8 mouse cellular contexts compared by ENCODE assay signal in genomic region chr7:105515178-105515577, GRCm38 (mm10). TPM values are rescaled to one million over a fixed set of nuclear protein-coding genes. Genes with fewer than 3 reads are reported as not detected.
DNase-seq lines count a peak whose midpoint lies in the region; ATAC-seq and TF ChIP-seq lines count a peak whose summit lies in the region.

No protein-coding gene starts in this region.

- H3K4me2 ChIP-seq in liver, embryonic 13.5 days, result no peak overlapping the region
- H3K4me2 ChIP-seq in neural tube, embryonic 12.5 days (replicated peaks), result no peak overlapping the region

- H3K4me1 ChIP-seq in MEL (ENCODE audit: control insufficient read depth in 1 of 2, insufficient read depth in 2 of 2, low read length in 2 of 2), result no peaks in the 10 kb centered on the region
- peaks cover 5% of the 10 kb centered on the region; the same call in 1 of the 2 replicates for H3K4me1 ChIP-seq in kidney, adult 2 months (ENCODE audit: control insufficient read depth, insufficient read depth, low read length)
- H3K4me1 ChIP-seq in liver, embryonic 13.5 days (replicated peaks), result no peaks in the 10 kb centered on the region
- H3K4me1 ChIP-seq in neural tube, embryonic 12.5 days, result no peaks in the 10 kb centered on the region
- no peaks in the 10 kb centered on the region for H3K4me1 ChIP-seq in thymus, adult 2 months (replicated peaks; ENCODE audit: control insufficient read depth, insufficient read depth, low read length)

- TF ChIP-seq RAD21 in MEL (IDR thresholded peaks at IDR 0.05; ENCODE audit: low read depth, low read length), result peak; percentile 80

- H3K9me3 ChIP-seq in MEL (replicated peaks; ENCODE audit: insufficient read depth, low read length), result no peaks in the 10 kb centered on the region
- H3K9me3 ChIP-seq in liver, embryonic 13.5 days (replicated peaks), result no peaks in the 10 kb centered on the region
- no peaks in the 10 kb centered on the region for H3K9me3 ChIP-seq in neural tube, embryonic 12.5 days

- H3K4me3 ChIP-seq in MEL (ENCODE audit: control insufficient read depth in 1 of 2, insufficient read depth in 1 of 2, low read depth in 2 of 2, low read length in 2 of 2), result no peak overlapping the region
- no peak overlapping the region for H3K4me3 ChIP-seq in kidney, adult 2 months (ENCODE audit: insufficient read depth, low read depth, low read length)
- H3K4me3 ChIP-seq in liver, embryonic 13.5 days (replicated peaks), result no peak overlapping the region
- no peak overlapping the region for H3K4me3 ChIP-seq in neural tube, embryonic 12.5 days
- no peak overlapping the region for H3K4me3 ChIP-seq in thymus, adult 2 months (ENCODE audit: control insufficient read depth, insufficient read depth, low read length)

- DNase-seq in 3134 (ENCODE audit: extremely low read depth, insufficient read length, low spot score) (peak; percentile 39), MEL (ENCODE audit: low read depth, low spot score) (peak; percentile 44)
- DNase-seq in cerebellum, adult 9-10 months, result peak; percentile 47
- DNase-seq in gastrocnemius, adult 8-10 months (ENCODE audit: low spot score in 2 of 2), result peak; percentile 18 to 22
- peak; percentile 64 for DNase-seq in kidney, adult 2 months
- peak; percentile 11 for DNase-seq in liver, embryonic 13.5 days
- DNase-seq in thymus, adult 2 months, result peak; percentile 61

- no peak for TF ChIP-seq POLR2A in MEL (IDR thresholded peaks at IDR 0.05; ENCODE audit: control insufficient read depth in 1 of 2, insufficient read depth in 1 of 2, low read depth in 1 of 2, low read length in 2 of 2, poor library complexity in 1 of 2)
- TF ChIP-seq POLR2A in kidney, adult 2 months (IDR thresholded peaks at IDR 0.05; ENCODE audit: low read depth, low read length), result no peak
- no peak for TF ChIP-seq POLR2A in thymus, adult 2 months (IDR thresholded peaks at IDR 0.05; ENCODE audit: control insufficient read depth, extremely low read depth, insufficient read depth, low read length, poor library complexity)

- no peak overlapping the region for H3K9ac ChIP-seq in MEL (ENCODE audit: control insufficient read depth, low read depth, low read length, poor library complexity, severe bottlenecking)
- H3K9ac ChIP-seq in liver, embryonic 13.5 days, result no peak overlapping the region
- no peak overlapping the region for H3K9ac ChIP-seq in neural tube, embryonic 12.5 days

- no peaks in the 10 kb centered on the region for H3K79me2 ChIP-seq in MEL (ENCODE audit: control insufficient read depth, insufficient read depth, low read length, poor library complexity)

- no peak for TF ChIP-seq EP300 in MEL (IDR thresholded peaks at IDR 0.05; ENCODE audit: low read depth in 1 of 2, low read length in 2 of 2)

- peaks cover 0 to 4% of the 10 kb centered on the region in 2 experiments; a peak in 2 of 4 replicates for H3K27me3 ChIP-seq in MEL (ENCODE audit: control insufficient read depth in 1 of 2, insufficient read depth in 2 of 2, low read length in 2 of 2)
- H3K27me3 ChIP-seq in kidney, adult 2 months (replicated peaks; ENCODE audit: control insufficient read depth, insufficient read depth, low read length), result no peaks in the 10 kb centered on the region
- H3K27me3 ChIP-seq in liver, embryonic 13.5 days, result no peaks in the 10 kb centered on the region
- H3K27me3 ChIP-seq in neural tube, embryonic 12.5 days (replicated peaks), result no peaks in the 10 kb centered on the region
- no peaks in the 10 kb centered on the region for H3K27me3 ChIP-seq in thymus, adult 2 months (ENCODE audit: control insufficient read depth, insufficient read depth, low read length)

- WGBS in kidney, adult 2 months, result 13% methylated on average over 5 of the region's 5 CpGs
- 7% methylated on average over 5 of the region's 5 CpGs for WGBS in liver, embryonic 13.5 days (ENCODE audit: insufficient replicate concordance)
- 12% methylated on average over 5 of the region's 5 CpGs for whole genome bisulfite sequencing in neural tube, embryonic 12.5 days
- WGBS in thymus, adult 2 months, result 12% methylated on average over 5 of the region's 5 CpGs

- no peak overlapping the region for H3K27ac ChIP-seq in MEL (ENCODE audit: control insufficient read depth, low read depth, low read length)
- no peak overlapping the region for H3K27ac ChIP-seq in kidney, adult 2 months (ENCODE audit: insufficient read depth, low read depth, low read length)
- no peak overlapping the region for H3K27ac ChIP-seq in liver, embryonic 13.5 days
- no peak overlapping the region for H3K27ac ChIP-seq in neural tube, embryonic 12.5 days
- no peak overlapping the region for H3K27ac ChIP-seq in thymus, adult 2 months (ENCODE audit: control insufficient read depth, insufficient read depth, low read length)

- ATAC-seq in liver, embryonic 13.5 days (ENCODE audit: low read depth), result no peak
- peak; percentile 38 for ATAC-seq in neural tube, embryonic 12.5 days (ENCODE audit: low FRiP score, low read depth)

- peak; percentile 78 to 92 (median 88) for TF ChIP-seq CTCF in MEL (IDR thresholded peaks at IDR 0.05 in 2 of 3, conservative IDR thresholded peaks at IDR 0.05 in 1 of 3; ENCODE audit: control insufficient read depth in 1 of 3, insufficient read depth in 1 of 3, low read depth in 2 of 3, low read length in 3 of 3, poor library complexity in 1 of 3, severe bottlenecking in 1 of 3)
- TF ChIP-seq CTCF in kidney, adult 2 months (conservative IDR thresholded peaks at IDR 0.05; ENCODE audit: insufficient read depth, insufficient read length, low read depth, low read length), result peak; percentile 89
- peak; percentile 95 for TF ChIP-seq CTCF in thymus, adult 2 months (IDR thresholded peaks at IDR 0.05; ENCODE audit: borderline replicate concordance, control insufficient read depth, extremely low read depth, insufficient read depth, low read length, poor library complexity)

- no peaks in the 10 kb centered on the region for H3K36me3 ChIP-seq in MEL (ENCODE audit: control insufficient read depth in 1 of 2, insufficient read depth in 2 of 2, low read length in 2 of 2)
- no peaks in the 10 kb centered on the region for H3K36me3 ChIP-seq in kidney, adult 2 months (ENCODE audit: control insufficient read depth, insufficient read depth, low read length)
- no peaks in the 10 kb centered on the region for H3K36me3 ChIP-seq in liver, embryonic 13.5 days
- H3K36me3 ChIP-seq in neural tube, embryonic 12.5 days, result no peaks in the 10 kb centered on the region
- H3K36me3 ChIP-seq in thymus, adult 2 months (ENCODE audit: control insufficient read depth, insufficient read depth, low read length), result no peaks in the 10 kb centered on the region

TF ChIP-seq in MEL, 35 proteins besides CTCF, POLR2A, EP300 and RAD21:
- peak; percentile 72 for TF ChIP-seq SMC3 (IDR thresholded peaks at IDR 0.05; ENCODE audit: low read depth, low read length)
- no peak for TF ChIP-seq USF2 (IDR thresholded peaks at IDR 0.05; ENCODE audit: borderline replicate concordance in 1 of 2, insufficient read depth in 1 of 2, low read depth in 1 of 2, low read length in 2 of 2)
- no peak for TF ChIP-seq POLR2AphosphoS2 (IDR thresholded peaks at IDR 0.05; ENCODE audit: low read length)
- no peak for TF ChIP-seq MYC (IDR thresholded peaks at IDR 0.05; ENCODE audit: low read depth, low read length)
- no peak for TF ChIP-seq CHD2 (IDR thresholded peaks at IDR 0.05; ENCODE audit: low read length)
- TF ChIP-seq ZC3H11A (IDR thresholded peaks at IDR 0.05; ENCODE audit: low read depth, low read length), result peak; percentile 62; the same call in 1 of the 2 replicates

RNA-seq across cellular contexts. Expression of gene Cavin3, which starts 33.1 kb away (rescaled TPM):
- total RNA-seq in MEL (2012; rRNA removed), result not detected in 2 replicates
- not detected for polyA plus RNA-seq in MEL (2012; ENCODE audit: insufficient read depth in 1 of 2, insufficient read length in 2 of 2, low read depth in 1 of 2, low replicate concordance in 2 of 2, missing spikeins in 1 of 2)
- 10 to 100 TPM in 1 of 4 experiments, 1 to 10 TPM in 3; 3.5 to 10.5 (median 6.7) TPM for total RNA-seq in gastrocnemius, adult 8-10 months (2022)
- polyA plus RNA-seq in kidney, adult 2 months (2012; rRNA removed), result 21.4 and 27.9 TPM in 2 replicates
- polyA plus RNA-seq in liver, embryonic 13.5 days (2015; fragmentation: Nextera tagmentation; extraction: Ambion mirVana), result 5.5 and 6.9 TPM in 2 replicates
- polyA plus RNA-seq in neural tube, embryonic 12.5 days (2016; fragmentation: Nextera tagmentation; extraction: Ambion mirVana), result 29.2 and 29.3 TPM in 2 replicates
- 12.7 and 14.5 TPM in 2 replicates for polyA plus RNA-seq in thymus, adult 2 months (2012; rRNA removed)

RNA-seq across cellular contexts. Expression of gene Smpd1, which starts 39.0 kb away (rescaled TPM):
- 17.9 and 22.2 TPM in 2 replicates for total RNA-seq in MEL (2012; rRNA removed)
- 10 to 100 TPM; 32.3 to 98.7 TPM for polyA plus RNA-seq in MEL (2012; ENCODE audit: insufficient read depth in 1 of 2, insufficient read length in 2 of 2, low read depth in 1 of 2, low replicate concordance in 2 of 2, missing spikeins in 1 of 2)
- 10 to 100 TPM; 47.6 to 60.6 (median 56.7) TPM for total RNA-seq in gastrocnemius, adult 8-10 months (2022)
- 109 and 144 TPM in 2 replicates for polyA plus RNA-seq in kidney, adult 2 months (2012; rRNA removed)
- polyA plus RNA-seq in liver, embryonic 13.5 days (2015; fragmentation: Nextera tagmentation; extraction: Ambion mirVana), result 22.8 and 25.6 TPM in 2 replicates
- polyA plus RNA-seq in neural tube, embryonic 12.5 days (2016; fragmentation: Nextera tagmentation; extraction: Ambion mirVana), result 53.8 and 56.6 TPM in 2 replicates
- 43.3 and 47.7 TPM in 2 replicates for polyA plus RNA-seq in thymus, adult 2 months (2012; rRNA removed)

Comparison
In these comparisons a context has a peak if more than half of its experiments do, and no peak if none do; other contexts are left out.
1. DNase-seq: peak in every context shown above with its lines; median percentile 64 in kidney, adult 2 months; 61 in thymus, adult 2 months; 47 in cerebellum, adult 9-10 months; 44 in MEL; 39 in 3134; 20 in gastrocnemius, adult 8-10 months; 11 in liver, embryonic 13.5 days.